Mouse (Mus musculus) v-Abl transformed pro-B cells (cell line): Measurements from ENCODE around the gene Rexo2.
"Not testable (repeated sequence)": the region's sequence is repeated elsewhere in the genome, so short reads cannot be mapped to it uniquely, and the experiment has no call there.

Source experiments
- in situ Hi-C, 2 experiments: fragments of 400-800 bp; cut with MboI; formaldehyde crosslinking; loops; one replicate each; pipeline ENCODE4 v1.15.1; 2025; ENCODE audit not compliant: unreplicated experiment in 2 of 2

The Rexo2 gene

GRCm38 (mm10) chr9:48480411-48481213 lies at the start of gene Rexo2:
Gene Rexo2, minus strand, starts transcription at chr9:48480623.
- in situ Hi-C loops = loop anchor here (25.0 kb wide), 1 partner anchor 582 kb away; the partner anchor contains the start of gene Zw10 (in 2 of the 2)

- in situ Hi-C loops = no loop called here
These were observed 46.1 kb upstream of the Rexo2 start for GRCm38 (mm10) chr9:48526520-48526919.

GRCm38 (mm10) chr9:48525566-48525965 lies 45.1 kb upstream of the Rexo2 start:
- in situ Hi-C loops = no loop called here

- in situ Hi-C loops = not testable (repeated sequence)
These were observed 40.0 kb upstream of the Rexo2 start for GRCm38 (mm10) chr9:48520405-48520804.

- in situ Hi-C loops = no loop called here
These were observed 37.1 kb upstream of the Rexo2 start for GRCm38 (mm10) chr9:48517372-48518130.

GRCm38 (mm10) chr9:48516615-48517371 lies 36.4 kb upstream of the Rexo2 start:
- in situ Hi-C loops = no loop called here

GRCm38 (mm10) chr9:48515332-48515731 lies 34.9 kb upstream of the Rexo2 start:
- in situ Hi-C loops = no loop called here

GRCm38 (mm10) chr9:48510134-48510533 lies 29.7 kb upstream of the Rexo2 start:
- in situ Hi-C loops = no loop called here

- in situ Hi-C loops = loop anchor here in 1 of 2 experiments (5.0 kb wide), 1 partner anchor 42 kb away; no protein-coding TSS in a partner anchor
These were observed 24.4 kb upstream of the Rexo2 start for GRCm38 (mm10) chr9:48504741-48505365.

- in situ Hi-C loops = no loop called here
These were observed 22.6 kb upstream of the Rexo2 start for GRCm38 (mm10) chr9:48503001-48503400.

- in situ Hi-C loops = no loop called here
These were observed 20.8 kb upstream of the Rexo2 start for GRCm38 (mm10) chr9:48501192-48501591.

- in situ Hi-C loops = loop anchor here (10.0 to 25.0 kb wide), 2 partner anchors 489 to 567 kb away; partner anchors contain the start of genes Zw10 (in 2 of the 2) and Usp28 (in 1 of the 2)
These were observed 15.1 kb upstream of the Rexo2 start for GRCm38 (mm10) chr9:48495548-48495932.

GRCm38 (mm10) chr9:48494817-48495547 lies 14.6 kb upstream of the Rexo2 start, which contains the start of the genes Rbm7 and Gm5617:
Gene Rbm7, minus strand, starts transcription at chr9:48495299.
Gene Gm5617, plus strand, starts transcription at chr9:48495442.
- in situ Hi-C loops = loop anchor here (10.0 to 25.0 kb wide), 2 partner anchors 490 to 567 kb away; partner anchors contain the start of genes Zw10 (in 2 of the 2) and Usp28 (in 1 of the 2)

GRCm38 (mm10) chr9:48481214-48482134 lies 1.1 kb upstream of the Rexo2 start:
- in situ Hi-C loops = loop anchor here (25.0 kb wide), 1 partner anchor 581 kb away; the partner anchor contains the start of gene Zw10 (in 2 of the 2)

GRCm38 (mm10) chr9:48479838-48480410 lies 499 bp downstream of the Rexo2 start:
- in situ Hi-C loops = loop anchor here (10.0 to 25.0 kb wide), 2 partner anchors 495 to 582 kb away; partner anchors contain the start of gene Zw10 (in 2 of the 2)

- in situ Hi-C loops = loop anchor here (10.0 to 25.0 kb wide), 2 partner anchors 496 to 583 kb away; partner anchors contain the start of gene Zw10 (in 2 of the 2)
These were observed 1.6 kb downstream of the Rexo2 start for GRCm38 (mm10) chr9:48478808-48479207.
